Mouse (Mus musculus) thymus, adult 2 months (tissue): ENCODE measurements around the gene Klf13. TPM values are rescaled to one million over a fixed set of nuclear protein-coding genes. Genes with fewer than 3 reads are reported as not detected.

Experiments
- DNase-seq: peaks from one replicate; pipeline ENCODE4 v3.0.0; 2021
- H3K27ac ChIP-seq: fragments of 200-500 bp; 2 replicates; pipeline ENCODE4 v1.5.1; 2012; ENCODE audit warnings: low read length, control low read depth; ENCODE audit not compliant: control insufficient read depth, insufficient read depth
- H3K27me3 ChIP-seq: fragments of 200-500 bp; 2 replicates; pipeline ENCODE4 v1.6.1; 2012; ENCODE audit warnings: mild to moderate bottlenecking, low read length, moderate library complexity, mixed read lengths; ENCODE audit not compliant: control insufficient read depth, insufficient read depth
- H3K36me3 ChIP-seq: fragments of 200-500 bp; 2 replicates; pipeline ENCODE4 v1.6.1; 2012; ENCODE audit warnings: mild to moderate bottlenecking, low read length, moderate library complexity; ENCODE audit not compliant: control insufficient read depth, insufficient read depth
- H3K4me1 ChIP-seq: fragments of 200-500 bp; replicated peaks from 2 replicates; pipeline ENCODE4 v1.6.1; 2012; ENCODE audit warnings: low read length; ENCODE audit not compliant: control insufficient read depth, insufficient read depth
- H3K4me3 ChIP-seq: fragments of 200-500 bp; 2 replicates; pipeline ENCODE4 v1.5.1; 2012; ENCODE audit warnings: mild to moderate bottlenecking, low read length, control low read depth, moderate library complexity; ENCODE audit not compliant: control insufficient read depth, insufficient read depth
- CTCF ChIP-seq: fragments of 200-500 bp; IDR thresholded peaks from 2 replicates; pipeline ENCODE4 v1.5.1; 2012; ENCODE audit warnings: mild to moderate bottlenecking, control low read depth, low read length, moderate library complexity, borderline replicate concordance; ENCODE audit not compliant: control insufficient read depth, poor library complexity, insufficient read depth; ENCODE audit errors: extremely low read depth
- POLR2A ChIP-seq: fragments of 200-500 bp; IDR thresholded peaks from 2 replicates; pipeline ENCODE4 v1.6.1; 2012; ENCODE audit warnings: mild to moderate bottlenecking, low read length, control low read depth, moderate library complexity; ENCODE audit not compliant: control insufficient read depth, poor library complexity, insufficient read depth; ENCODE audit errors: extremely low read depth
- WGBS: fragments of 180-500 bp; shearing (Covaris S2); methylation state at CpG from one replicate; pipeline ENCODE4 v1.1.7; 2018; 5-methylcytosine and 5-hydroxymethylcytosine counted together
- polyA plus RNA-seq: library from polyadenylated mRNA; depleted of rRNA; stranded (reverse); fragments of >200 nt; gene quantifications from 2 replicates; pipeline ENCODE4 v1.2.3, GENCODE M21; 2012

Klf13 gene
- polyA plus RNA-seq, 1 experiment = 172 TPM

- no peak for TF ChIP-seq POLR2A
- no peak for TF ChIP-seq CTCF
- Histone ChIP-seq H3K36me3 (peaks cover 38% of the 10 kb centered on the region), H3K27me3 (no peaks in the 10 kb centered on the region), H3K27ac (no peak overlapping the region), H3K4me3 (no peak overlapping the region), H3K4me1 (0 out of 2 replicates have a peak, but pooled peaks cover 3% of the 10 kb centered on the region)
- 88% methylated on average over 9 of the region's 9 CpGs for WGBS
- DNase-seq = no peak
These were observed 49.4 kb downstream of the Klf13 start for GRCm38 (mm10) chr7:63889116-63889975.

- Histone ChIP-seq H3K27me3 (no peaks in the 10 kb centered on the region), H3K27ac (no peak overlapping the region), H3K4me1 (0 out of 2 replicates have a peak, but pooled peaks cover 3% of the 10 kb centered on the region), H3K4me3 (no peak overlapping the region), H3K36me3 (peaks cover 38% of the 10 kb centered on the region)
- WGBS = 89% methylated on average over 6 of the region's 6 CpGs
- no peak for TF ChIP-seq CTCF
- TF ChIP-seq POLR2A = no peak
- DNase-seq = no peak
These were observed 50.0 kb downstream of the Klf13 start for GRCm38 (mm10) chr7:63888674-63889073.

- Histone ChIP-seq H3K4me1 (0 out of 2 replicates have a peak, but pooled peaks cover 3% of the 10 kb centered on the region), H3K27me3 (no peaks in the 10 kb centered on the region), H3K36me3 (peaks cover 38% of the 10 kb centered on the region), H3K4me3 (no peak overlapping the region), H3K27ac (no peak overlapping the region)
- TF ChIP-seq CTCF = 0 out of 2 replicates have a peak, but pooled peaks have one; percentile 10
- no peak for TF ChIP-seq POLR2A
- DNase-seq = no peak
- WGBS = 92% methylated on average over 10 of the region's 10 CpGs
These were observed 51.1 kb downstream of the Klf13 start for GRCm38 (mm10) chr7:63887602-63888123.

GRCm38 (mm10) chr7:63887034-63887551 lies 51.6 kb downstream of the Klf13 start:
- H3K27ac ChIP-seq = no peak overlapping the region

GRCm38 (mm10) chr7:63885025-63885424 lies 53.7 kb downstream of the Klf13 start:
- 0 out of 2 replicates have a peak, but pooled peaks cover 3% of the 10 kb centered on the region for H3K4me1 ChIP-seq
- no peak overlapping the region for H3K27ac ChIP-seq
- H3K36me3 ChIP-seq = peaks cover 24% of the 10 kb centered on the region
- H3K27me3 ChIP-seq = no peaks in the 10 kb centered on the region
- TF ChIP-seq CTCF (no peak), POLR2A (no peak)
- no peak overlapping the region for H3K4me3 ChIP-seq
- no peak for DNase-seq
- WGBS = 92% methylated on average over 7 of the region's 7 CpGs

More at GRCm38 (mm10) chr7:63887034-63887551, 51.6 kb downstream of the Klf13 start:
- no peaks in the 10 kb centered on the region for H3K27me3 ChIP-seq
- TF ChIP-seq CTCF (no peak), POLR2A (no peak)
- WGBS = 83% methylated on average over 8 of the region's 8 CpGs
- no peak overlapping the region for H3K4me3 ChIP-seq
- H3K36me3 ChIP-seq = peaks cover 38% of the 10 kb centered on the region
- no peak for DNase-seq
- 0 out of 2 replicates have a peak, but pooled peaks cover 3% of the 10 kb centered on the region for H3K4me1 ChIP-seq

- H3K4me1 ChIP-seq = no peaks in the 10 kb centered on the region
- no peak overlapping the region for H3K4me3 ChIP-seq
- no peak for DNase-seq
- no peaks in the 10 kb centered on the region for H3K27me3 ChIP-seq
- peaks cover 2% of the 10 kb centered on the region for H3K36me3 ChIP-seq
- H3K27ac ChIP-seq = no peak overlapping the region
- 91% methylated on average over 7 of the region's 7 CpGs for WGBS
- TF ChIP-seq CTCF (no peak), POLR2A (no peak)
These were observed 56.0 kb downstream of the Klf13 start for GRCm38 (mm10) chr7:63882739-63883138.
